Mouse (Mus musculus) adrenal gland (tissue): ENCODE results near the gene Tesc.

ENCODE experiments used
- intact Hi-C: fragments of 180-260 bp; cut with DNase I; formaldehyde crosslinking; loops from one replicate; pipeline ENCODE4 v1.15.1; 2025

Gene Tesc

GRCm38 (mm10) chr5:118039241-118039668, 11.7 kb downstream of the Tesc start:
- intact Hi-C loops = no loop called here

GRCm38 (mm10) chr5:118042599-118042998, 15.1 kb downstream of the Tesc start:
- intact Hi-C loops = no loop called here

- intact Hi-C loops = no loop called here
Measured at GRCm38 (mm10) chr5:118043761-118044160, 16.2 kb downstream of the Tesc start.

GRCm38 (mm10) chr5:118044907-118045306, 17.4 kb downstream of the Tesc start:
- intact Hi-C loops = no loop called here

- intact Hi-C loops = no loop called here
Measured at GRCm38 (mm10) chr5:118045385-118045784, 17.8 kb downstream of the Tesc start.

- intact Hi-C loops = no loop called here
Measured at GRCm38 (mm10) chr5:118047091-118047757, 19.7 kb downstream of the Tesc start.

GRCm38 (mm10) chr5:118048412-118048811, 20.9 kb downstream of the Tesc start:
- intact Hi-C loops = no loop called here

- intact Hi-C loops = no loop called here
Measured at GRCm38 (mm10) chr5:118048928-118049327, 21.4 kb downstream of the Tesc start.

GRCm38 (mm10) chr5:118050743-118051142, 23.2 kb downstream of the Tesc start:
- intact Hi-C loops = no loop called here

GRCm38 (mm10) chr5:118051981-118052662, 24.6 kb downstream of the Tesc start:
- intact Hi-C loops = no loop called here

- intact Hi-C loops = no loop called here
Measured at GRCm38 (mm10) chr5:118053205-118053604, 25.7 kb downstream of the Tesc start.

- intact Hi-C loops = no loop called here
Measured at GRCm38 (mm10) chr5:118057508-118058111, 30.1 kb downstream of the Tesc start.

GRCm38 (mm10) chr5:118058858-118059257, 31.3 kb downstream of the Tesc start:
- intact Hi-C loops = no loop called here

GRCm38 (mm10) chr5:118059646-118060045, 32.1 kb downstream of the Tesc start:
- intact Hi-C loops = no loop called here

- intact Hi-C loops = no loop called here
Measured at GRCm38 (mm10) chr5:118061391-118061790, 33.8 kb downstream of the Tesc start.

- intact Hi-C loops = no loop called here
Measured at GRCm38 (mm10) chr5:118063181-118063621, 35.7 kb downstream of the Tesc start.

GRCm38 (mm10) chr5:118064284-118064901, 36.9 kb downstream of the Tesc start:
- intact Hi-C loops = no loop called here

GRCm38 (mm10) chr5:118065516-118066255, 38.1 kb downstream of the Tesc start:
- intact Hi-C loops = no loop called here

- intact Hi-C loops = no loop called here
Measured at GRCm38 (mm10) chr5:118066828-118067227, 39.3 kb downstream of the Tesc start.

- intact Hi-C loops = no loop called here
Measured at GRCm38 (mm10) chr5:118067572-118067971, 40.0 kb downstream of the Tesc start.

- intact Hi-C loops = no loop called here
Measured at GRCm38 (mm10) chr5:118067984-118068494, 40.5 kb downstream of the Tesc start.
